Mouse (Mus musculus): ENCODE measurements at regions not wholly inside any gene's neighbourhood (a gene's known extent, or its start where the extent isn't known, plus 50 kb on each side); places are given as distances from the start of the nearest gene placed in this dataset.

- no peak for TF ChIP-seq CTCF (conservative IDR thresholded peaks at IDR 0.05; ENCODE audit: insufficient read depth, insufficient read length, low read depth, low read length)
- no peak for TF ChIP-seq POLR2A (IDR thresholded peaks at IDR 0.05; ENCODE audit: low read depth, low read length)
These were observed 283.9 kb upstream of the Runx1 start for GRCm38 (mm10) chr16:93109683-93110407.

Data from kidney, adult 2 months (tissue).